Mouse (Mus musculus): ENCODE results near the gene Kif13a.

The Kif13a gene

GRCm38 (mm10) chr13:46925671-46926070 is 4.0 kb downstream of the Kif13a start:
- DNase-seq (ENCODE audit: low read depth, low spot score) = no peak

GRCm38 (mm10) chr13:46921559-46921958 is 8.1 kb downstream of the Kif13a start:
- no peak for DNase-seq (ENCODE audit: low read depth, low spot score)

- no peak for DNase-seq (ENCODE audit: low read depth, low spot score)
These were observed 9.9 kb downstream of the Kif13a start for GRCm38 (mm10) chr13:46919797-46920196.

GRCm38 (mm10) chr13:46918509-46918908 is 11.2 kb downstream of the Kif13a start:
- no peak for DNase-seq (ENCODE audit: low read depth, low spot score)

- DNase-seq (ENCODE audit: low read depth, low spot score) = no peak
These were observed 17.7 kb downstream of the Kif13a start for GRCm38 (mm10) chr13:46911960-46912359.

- peak; percentile 51 for DNase-seq (ENCODE audit: low read depth, low spot score)
These were observed 18.6 kb downstream of the Kif13a start for GRCm38 (mm10) chr13:46911018-46911419.

GRCm38 (mm10) chr13:46909946-46910345 is 19.7 kb downstream of the Kif13a start:
- DNase-seq (ENCODE audit: low read depth, low spot score) = no peak

GRCm38 (mm10) chr13:46909005-46909565 is 20.6 kb downstream of the Kif13a start:
- DNase-seq (ENCODE audit: low read depth, low spot score) = no peak

- no peak for DNase-seq (ENCODE audit: low read depth, low spot score)
These were observed 21.3 kb downstream of the Kif13a start for GRCm38 (mm10) chr13:46908387-46908786.

- no peak for DNase-seq (ENCODE audit: low read depth, low spot score)
These were observed 21.8 kb downstream of the Kif13a start for GRCm38 (mm10) chr13:46907861-46908260.

GRCm38 (mm10) chr13:46907115-46907514 is 22.6 kb downstream of the Kif13a start:
- DNase-seq (ENCODE audit: low read depth, low spot score) = peak; percentile 45

GRCm38 (mm10) chr13:46905971-46906370 is 23.7 kb downstream of the Kif13a start:
- no peak for DNase-seq (ENCODE audit: low read depth, low spot score)

GRCm38 (mm10) chr13:46904982-46905621 is 24.6 kb downstream of the Kif13a start:
- no peak for DNase-seq (ENCODE audit: low read depth, low spot score)

- DNase-seq (ENCODE audit: low read depth, low spot score) = no peak
These were observed 27.0 kb downstream of the Kif13a start for GRCm38 (mm10) chr13:46902568-46903255.

- DNase-seq (ENCODE audit: low read depth, low spot score) = no peak
These were observed 28.7 kb downstream of the Kif13a start for GRCm38 (mm10) chr13:46900870-46901555.

GRCm38 (mm10) chr13:46898837-46899236 is 30.8 kb downstream of the Kif13a start:
- DNase-seq (ENCODE audit: low read depth, low spot score) = no peak

- no peak for DNase-seq (ENCODE audit: low read depth, low spot score)
These were observed 31.3 kb downstream of the Kif13a start for GRCm38 (mm10) chr13:46898411-46898810.

- no peak for DNase-seq (ENCODE audit: low read depth, low spot score)
These were observed 37.3 kb downstream of the Kif13a start for GRCm38 (mm10) chr13:46892380-46892779.

GRCm38 (mm10) chr13:46888150-46888683 is 41.5 kb downstream of the Kif13a start:
- DNase-seq (ENCODE audit: low read depth, low spot score) = no peak

GRCm38 (mm10) chr13:46886497-46887261 is 43.0 kb downstream of the Kif13a start:
- DNase-seq (ENCODE audit: low read depth, low spot score) = no peak

- no peak for DNase-seq (ENCODE audit: low read depth, low spot score)
These were observed 44.0 kb downstream of the Kif13a start for GRCm38 (mm10) chr13:46885759-46886060.
